Mouse (Mus musculus) intestine, embryonic 16.5 days (tissue): Measurements from ENCODE around the gene Snrk. TPM values are rescaled to one million over a fixed set of nuclear protein-coding genes. Genes with fewer than 3 reads are reported as not detected.

Source experiments
- ATAC-seq: fragments of 200-750 bp; cut with Nextera tagmentation; 2 replicates; pipeline ENCODE4 v1.8.0; 2017; ENCODE audit warnings: moderate TSS enrichment, moderate library complexity
- H3K27ac ChIP-seq: fragments of 300-500 bp; sonication (generic); 2 replicates; pipeline ENCODE4 v1.5.1; 2014; ENCODE audit warnings: mild to moderate bottlenecking, low read length
- H3K27me3 ChIP-seq: fragments of 300-500 bp; sonication (generic); replicated peaks from 2 replicates; pipeline ENCODE4 v1.6.1; 2014; ENCODE audit warnings: low read length, control low read depth, mixed read lengths; ENCODE audit not compliant: control insufficient read depth, insufficient read depth
- H3K36me3 ChIP-seq: fragments of 300-500 bp; sonication (generic); 2 replicates; pipeline ENCODE4 v1.6.1; 2014; ENCODE audit warnings: low read length, control low read depth; ENCODE audit not compliant: control insufficient read depth, insufficient read depth
- H3K4me1 ChIP-seq: fragments of 300-500 bp; sonication (generic); 2 replicates; pipeline ENCODE4 v1.6.1; 2014; ENCODE audit warnings: low read length, control low read depth, mixed read lengths; ENCODE audit not compliant: control insufficient read depth, insufficient read depth
- H3K4me2 ChIP-seq: fragments of 300-500 bp; sonication (generic); 2 replicates; pipeline ENCODE4 v1.6.1; 2014; ENCODE audit warnings: low read depth, low read length, control low read depth
- H3K4me3 ChIP-seq: fragments of 300-500 bp; sonication (generic); 2 replicates; pipeline ENCODE4 v1.5.1; 2014; ENCODE audit warnings: mild to moderate bottlenecking, low read length
- H3K9ac ChIP-seq: fragments of 300-500 bp; sonication (generic); 2 replicates; pipeline ENCODE4 v1.6.1; 2014; ENCODE audit warnings: low read depth, low read length
- H3K9me3 ChIP-seq: fragments of 300-500 bp; sonication (generic); 2 replicates; pipeline ENCODE4 v1.6.1; 2016; ENCODE audit warnings: low read length, control low read depth; ENCODE audit not compliant: control insufficient read depth
- WGBS: fragments of 180-500 bp; shearing (Covaris S2); extraction: QIAGEN DNeasy Blood & Tissue Kit; methylation state at CpG from one replicate; pipeline ENCODE4 v1.1.7; 2014; 5-methylcytosine and 5-hydroxymethylcytosine counted together
- polyA plus RNA-seq: library from polyadenylated mRNA; unstranded; fragments of >200 nt; fragmentation: Nextera tagmentation; extraction: Ambion mirVana; gene quantifications from 2 replicates; pipeline ENCODE4 v1.2.1, GENCODE M21; 2015

Snrk gene
- polyA plus RNA-seq, 1 experiment from 2014 or later: 48.7 TPM

- Histone ChIP-seq H3K4me2 (no peak overlapping the region), H3K9me3 (no peaks in the 10 kb centered on the region), H3K36me3 (no peaks in the 10 kb centered on the region), H3K27ac (peak overlapping the region; percentile 39), H3K4me3 (no peak overlapping the region), H3K27me3 (no peaks in the 10 kb centered on the region), H3K4me1 (peaks cover 13% of the 10 kb centered on the region), H3K9ac (no peak overlapping the region)
- WGBS: 52% methylated on average over 9 of the region's 9 CpGs
- peak; percentile 86 for ATAC-seq
Measured at GRCm38 (mm10) chr9:122103550-122104284, 13.3 kb upstream of the Snrk start.

- no peaks in the 10 kb centered on the region for H3K9me3 ChIP-seq
- H3K4me2 ChIP-seq: no peak overlapping the region
- H3K27ac ChIP-seq: peak overlapping the region; percentile 39
- no peaks in the 10 kb centered on the region for H3K36me3 ChIP-seq
- H3K4me3 ChIP-seq: no peak overlapping the region
- 32% methylated on average over 7 of the region's 7 CpGs for WGBS
- peak; percentile 57 for ATAC-seq
- peaks cover 13% of the 10 kb centered on the region for H3K4me1 ChIP-seq
- no peak overlapping the region for H3K9ac ChIP-seq
- H3K27me3 ChIP-seq: no peaks in the 10 kb centered on the region
Measured at GRCm38 (mm10) chr9:122104285-122104829, 12.7 kb upstream of the Snrk start.

GRCm38 (mm10) chr9:122107701-122108375 lies 9.2 kb upstream of the Snrk start:
- 56% methylated on average over 7 of the region's 7 CpGs for WGBS
- Histone ChIP-seq H3K4me1 (peaks cover 7% of the 10 kb centered on the region; the same call in 1 of the 2 replicates), H3K4me2 (no peak overlapping the region), H3K9ac (no peak overlapping the region), H3K27me3 (no peaks in the 10 kb centered on the region), H3K27ac (no peak overlapping the region), H3K4me3 (no peak overlapping the region), H3K36me3 (no peaks in the 10 kb centered on the region), H3K9me3 (no peaks in the 10 kb centered on the region)
- no peak for ATAC-seq

GRCm38 (mm10) chr9:122109553-122110225 lies 7.4 kb upstream of the Snrk start:
- Histone ChIP-seq H3K36me3 (no peaks in the 10 kb centered on the region), H3K4me2 (no peak overlapping the region), H3K27ac (peak overlapping the region; percentile 1; the same call in 1 of the 2 replicates), H3K4me3 (no peak overlapping the region), H3K9me3 (no peaks in the 10 kb centered on the region), H3K27me3 (no peaks in the 10 kb centered on the region), H3K9ac (0 out of 2 replicates have a peak overlapping the region, but pooled peaks have one; percentile 6), H3K4me1 (no peaks in the 10 kb centered on the region)
- WGBS: 59% methylated on average over 8 of the region's 8 CpGs
- ATAC-seq: no peak

- Histone ChIP-seq H3K4me2 (no peak overlapping the region), H3K36me3 (no peaks in the 10 kb centered on the region), H3K9ac (no peak overlapping the region), H3K4me1 (no peaks in the 10 kb centered on the region), H3K9me3 (no peaks in the 10 kb centered on the region), H3K27ac (peak overlapping the region; percentile 1; the same call in 1 of the 2 replicates), H3K4me3 (no peak overlapping the region), H3K27me3 (no peaks in the 10 kb centered on the region)
- 84% methylated on average over 6 of the region's 6 CpGs for WGBS
- no peak for ATAC-seq
Measured at GRCm38 (mm10) chr9:122110508-122110907, 6.6 kb upstream of the Snrk start.

- 84% methylated on average over 5 of the region's 5 CpGs for WGBS
- ATAC-seq: no peak
- no peak overlapping the region for H3K9ac ChIP-seq
- H3K27me3 ChIP-seq: no peaks in the 10 kb centered on the region
- no peak overlapping the region for H3K4me2 ChIP-seq
- H3K36me3 ChIP-seq: no peaks in the 10 kb centered on the region
- no peak overlapping the region for H3K27ac ChIP-seq
- no peaks in the 10 kb centered on the region for H3K9me3 ChIP-seq
- 0 out of 2 replicates have a peak, but pooled peaks cover 2% of the 10 kb centered on the region for H3K4me1 ChIP-seq
- H3K4me3 ChIP-seq: no peak overlapping the region
Measured at GRCm38 (mm10) chr9:122110921-122111320, 6.1 kb upstream of the Snrk start.

- H3K36me3 ChIP-seq: no peaks in the 10 kb centered on the region
- H3K4me1 ChIP-seq: peaks cover 14% of the 10 kb centered on the region
- H3K9me3 ChIP-seq: no peaks in the 10 kb centered on the region
- H3K4me2 ChIP-seq: no peak overlapping the region
- no peaks in the 10 kb centered on the region for H3K27me3 ChIP-seq
- WGBS: 52% methylated on average over 4 of the region's 4 CpGs
- no peak overlapping the region for H3K27ac ChIP-seq
- peak; percentile 27 for ATAC-seq
- no peak overlapping the region for H3K9ac ChIP-seq
- no peak overlapping the region for H3K4me3 ChIP-seq
Measured at GRCm38 (mm10) chr9:122115552-122115951, 1.5 kb upstream of the Snrk start.

GRCm38 (mm10) chr9:122116359-122116758 lies 707 bp upstream of the Snrk start:
- H3K36me3 ChIP-seq: no peaks in the 10 kb centered on the region
- H3K9ac ChIP-seq: no peak overlapping the region
- H3K4me3 ChIP-seq: no peak overlapping the region
- H3K27me3 ChIP-seq: no peaks in the 10 kb centered on the region
- H3K4me1 ChIP-seq: peaks cover 18% of the 10 kb centered on the region
- H3K27ac ChIP-seq: no peak overlapping the region
- H3K9me3 ChIP-seq: no peaks in the 10 kb centered on the region
- ATAC-seq: no peak
- H3K4me2 ChIP-seq: no peak overlapping the region
- WGBS: 42% methylated on average over 1 of the region's 1 CpGs
